Mouse (Mus musculus) E14TG2a.4 (cell line): Measurements from ENCODE around the gene Yes1.

Experiments used
- CTCF ChIP-seq: conservative IDR thresholded peaks from 2 replicates; pipeline ENCODE4 v1.5.1; 2014; ENCODE audit warnings: low read length
- NANOG ChIP-seq: IDR thresholded peaks from 2 replicates; pipeline ENCODE4 v1.6.1; 2014; ENCODE audit warnings: borderline replicate concordance, low read length, mixed read lengths
- POU5F1 ChIP-seq: IDR thresholded peaks from 2 replicates; pipeline ENCODE4 v1.6.1; 2014; ENCODE audit warnings: low read length, borderline replicate concordance

- TF ChIP-seq CTCF: no peak
- TF ChIP-seq POU5F1: no peak
- TF ChIP-seq NANOG: no peak
Measured at GRCm38 (mm10) chr5:32610064-32610800, 739 bp upstream of the Yes1 start.
